Mouse (Mus musculus) limb, embryonic 10.5 days (tissue): ENCODE measurements around the gene Timm22. TPM values are rescaled to one million over a fixed set of nuclear protein-coding genes. Genes with fewer than 3 reads are reported as not detected.

Source experiments
- DNase-seq: peaks from one replicate; pipeline ENCODE4 v3.0.0-alpha.2; 2017; ENCODE audit warnings: low spot score
- H3K27ac ChIP-seq: fragments of 300-500 bp; sonication (generic); 2 replicates; pipeline ENCODE4 v1.5.1; 2016; ENCODE audit warnings: mild to moderate bottlenecking
- H3K27me3 ChIP-seq: fragments of 300-500 bp; sonication (generic); 2 replicates; pipeline ENCODE4 v1.6.1; 2016; ENCODE audit warnings: low read depth, mild to moderate bottlenecking; ENCODE audit not compliant: poor library complexity, severe bottlenecking
- H3K36me3 ChIP-seq: fragments of 300-500 bp; sonication (generic); 2 replicates; pipeline ENCODE4 v1.6.1; 2016; ENCODE audit warnings: mild to moderate bottlenecking, moderate library complexity
- H3K4me1 ChIP-seq: fragments of 300-500 bp; sonication (generic); 2 replicates; pipeline ENCODE4 v1.6.1; 2016
- H3K4me3 ChIP-seq: fragments of 300-500 bp; sonication (generic); 2 replicates; pipeline ENCODE4 v1.5.1; 2016; ENCODE audit warnings: mild to moderate bottlenecking, moderate library complexity
- H3K9me3 ChIP-seq: fragments of 300-500 bp; sonication (generic); replicated peaks from 2 replicates; pipeline ENCODE4 v1.6.1; 2016; ENCODE audit warnings: mild to moderate bottlenecking
- WGBS: fragments of 180-500 bp; shearing (Covaris S2); methylation state at CpG from one replicate; pipeline ENCODE4 v1.1.7; 2016; 5-methylcytosine and 5-hydroxymethylcytosine counted together
- polyA plus RNA-seq: library from polyadenylated mRNA; unstranded; fragments of >200 nt; fragmentation: Nextera tagmentation; extraction: Ambion mirVana; gene quantifications from 2 replicates; pipeline ENCODE4 v1.2.1, GENCODE M21; 2016

Gene Timm22
- polyA plus RNA-seq, 1 experiment from 2014 or later: 147 TPM

DNA sequence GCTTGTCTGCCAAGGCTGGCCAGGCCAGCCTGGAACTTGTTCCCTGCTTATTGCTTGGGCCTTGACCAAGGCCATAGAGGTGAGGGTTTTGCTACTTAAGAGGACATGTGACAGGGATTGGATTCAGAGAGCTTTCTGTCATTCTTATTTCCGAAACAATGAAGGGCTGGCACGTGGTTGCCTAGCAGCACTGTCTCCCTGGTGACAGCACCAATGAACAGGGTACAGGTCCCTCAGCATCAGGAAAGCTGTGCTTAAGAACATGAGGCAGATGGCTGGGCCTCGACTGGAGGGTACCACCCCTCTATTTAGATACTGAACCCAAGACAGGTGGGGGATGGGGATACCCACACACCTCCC lies 43.4 kb downstream of the Timm22 start:
- Histone ChIP-seq H3K36me3 (peaks cover 59% of the 10 kb centered on the region), H3K27ac (peak overlapping the region; percentile 86), H3K27me3 (no peaks in the 10 kb centered on the region), H3K9me3 (no peaks in the 10 kb centered on the region), H3K4me3 (0 out of 2 replicates have a peak overlapping the region, but pooled peaks have one; percentile 4), H3K4me1 (peaks cover 61% of the 10 kb centered on the region)
- WGBS: 50% methylated on average over 3 of the region's 3 CpGs
- DNase-seq: no peak

- peaks cover 33% of the 10 kb centered on the region for H3K4me1 ChIP-seq
- 0 out of 2 replicates have a peak overlapping the region, but pooled peaks have one; percentile 0 for H3K27ac ChIP-seq
- H3K36me3 ChIP-seq: peaks cover 76% of the 10 kb centered on the region
- no peaks in the 10 kb centered on the region for H3K27me3 ChIP-seq
- peak; percentile 84 for DNase-seq
- no peak overlapping the region for H3K4me3 ChIP-seq
- 60% methylated on average over 5 of the region's 5 CpGs for WGBS
- no peaks in the 10 kb centered on the region for H3K9me3 ChIP-seq
Measured at GRCm38 (mm10) chr11:76454492-76454891, 47.7 kb downstream of the Timm22 start.

- Histone ChIP-seq H3K27me3 (no peaks in the 10 kb centered on the region), H3K27ac (peak overlapping the region; percentile 73), H3K4me3 (no peak overlapping the region), H3K36me3 (peaks cover 84% of the 10 kb centered on the region), H3K4me1 (peaks cover 18% of the 10 kb centered on the region), H3K9me3 (no peaks in the 10 kb centered on the region)
- WGBS: 19% methylated on average over 6 of the region's 6 CpGs
- peak; percentile 93 for DNase-seq
Measured at GRCm38 (mm10) chr11:76456233-76456632, 49.5 kb downstream of the Timm22 start.

- Histone ChIP-seq H3K36me3 (peaks cover 84% of the 10 kb centered on the region), H3K4me1 (peaks cover 25% of the 10 kb centered on the region), H3K27ac (peak overlapping the region; percentile 73), H3K9me3 (no peaks in the 10 kb centered on the region), H3K27me3 (no peaks in the 10 kb centered on the region), H3K4me3 (no peak overlapping the region)
- 86% methylated on average over 10 of the region's 10 CpGs for WGBS
- no peak for DNase-seq
Measured at GRCm38 (mm10) chr11:76456897-76457296, 50.1 kb downstream of the Timm22 start.

- Histone ChIP-seq H3K36me3 (peaks cover 89% of the 10 kb centered on the region), H3K27me3 (no peaks in the 10 kb centered on the region), H3K27ac (0 out of 2 replicates have a peak overlapping the region, but pooled peaks have one; percentile 7), H3K9me3 (no peaks in the 10 kb centered on the region), H3K4me3 (no peak overlapping the region), H3K4me1 (peaks cover 32% of the 10 kb centered on the region)
- 85% methylated on average over 9 of the region's 9 CpGs for WGBS
- DNase-seq: no peak
Measured at GRCm38 (mm10) chr11:76458730-76459129, 52.0 kb downstream of the Timm22 start.

DNA sequence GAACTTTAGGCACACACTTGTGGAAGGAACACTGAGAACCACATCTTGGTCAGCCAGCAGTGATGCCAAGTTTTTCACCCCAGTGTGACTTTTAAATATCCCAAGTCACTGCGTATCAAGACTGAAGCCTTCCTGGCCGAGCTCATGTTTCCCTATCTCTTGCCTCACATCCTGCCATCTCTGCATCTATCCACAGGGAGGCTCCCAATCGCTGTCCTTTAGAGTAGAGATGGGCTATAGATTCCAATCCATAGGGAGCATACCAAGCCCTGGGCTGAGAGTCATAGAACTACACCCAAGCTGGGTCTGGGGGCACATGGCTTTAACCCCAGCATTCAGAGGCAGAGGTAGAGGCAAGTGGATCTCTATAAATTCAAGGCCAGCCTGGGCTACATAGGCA lies 52.7 kb downstream of the Timm22 start:
- DNase-seq: no peak
- Histone ChIP-seq H3K27ac (no peak overlapping the region), H3K4me3 (no peak overlapping the region), H3K9me3 (no peaks in the 10 kb centered on the region), H3K27me3 (no peaks in the 10 kb centered on the region), H3K36me3 (peaks cover 89% of the 10 kb centered on the region), H3K4me1 (peaks cover 32% of the 10 kb centered on the region)
- WGBS: 73% methylated on average over 3 of the region's 3 CpGs

DNA sequence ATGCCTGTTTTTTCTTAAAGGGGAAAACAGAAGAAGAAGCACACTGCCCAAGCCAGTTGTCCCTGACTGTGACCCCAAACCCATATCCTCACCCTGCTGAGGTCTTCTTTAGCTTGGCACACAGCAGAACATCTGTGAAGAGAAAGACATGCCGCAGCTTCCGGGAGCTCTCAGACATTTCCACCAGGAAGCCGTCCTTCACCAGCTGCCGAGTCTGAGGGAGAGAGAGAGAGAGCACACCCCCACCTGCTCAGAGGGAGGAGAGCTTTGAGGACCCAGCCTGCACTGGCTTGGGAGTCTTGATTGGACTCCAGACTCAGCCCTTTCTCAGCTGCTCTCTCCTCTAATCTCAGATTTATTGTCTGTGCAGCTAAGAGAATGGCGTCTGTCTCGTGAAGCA lies 54.4 kb downstream of the Timm22 start:
- H3K4me1 ChIP-seq: peaks cover 43% of the 10 kb centered on the region
- no peaks in the 10 kb centered on the region for H3K27me3 ChIP-seq
- H3K9me3 ChIP-seq: no peaks in the 10 kb centered on the region
- DNase-seq: no peak
- H3K36me3 ChIP-seq: peaks cover 81% of the 10 kb centered on the region
- WGBS: 78% methylated on average over 6 of the region's 6 CpGs
- H3K4me3 ChIP-seq: no peak overlapping the region
- no peak overlapping the region for H3K27ac ChIP-seq

DNA sequence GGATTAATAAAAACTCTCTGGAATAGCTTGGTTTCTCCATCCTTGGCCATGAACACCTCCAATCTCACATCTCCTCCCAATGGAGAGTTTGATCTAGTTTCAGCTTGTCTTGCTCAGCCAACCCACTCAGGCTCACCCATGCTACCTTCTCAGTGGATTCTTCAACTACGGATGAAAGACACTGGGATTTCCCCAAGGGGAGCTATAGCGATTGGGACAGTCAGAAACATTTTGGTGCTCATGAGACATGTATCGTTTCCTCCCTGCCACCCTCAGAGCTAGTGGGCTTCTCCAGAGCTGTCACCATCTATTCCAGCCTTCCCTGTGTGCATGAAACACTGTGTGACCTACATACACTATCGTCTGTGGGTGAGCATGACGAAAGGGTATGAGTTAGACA lies 54.9 kb downstream of the Timm22 start:
- no peak overlapping the region for H3K27ac ChIP-seq
- WGBS: 93% methylated on average over 5 of the region's 5 CpGs
- H3K27me3 ChIP-seq: no peaks in the 10 kb centered on the region
- H3K36me3 ChIP-seq: peaks cover 79% of the 10 kb centered on the region
- no peak overlapping the region for H3K4me3 ChIP-seq
- no peaks in the 10 kb centered on the region for H3K9me3 ChIP-seq
- no peak for DNase-seq
- H3K4me1 ChIP-seq: peaks cover 42% of the 10 kb centered on the region

DNA sequence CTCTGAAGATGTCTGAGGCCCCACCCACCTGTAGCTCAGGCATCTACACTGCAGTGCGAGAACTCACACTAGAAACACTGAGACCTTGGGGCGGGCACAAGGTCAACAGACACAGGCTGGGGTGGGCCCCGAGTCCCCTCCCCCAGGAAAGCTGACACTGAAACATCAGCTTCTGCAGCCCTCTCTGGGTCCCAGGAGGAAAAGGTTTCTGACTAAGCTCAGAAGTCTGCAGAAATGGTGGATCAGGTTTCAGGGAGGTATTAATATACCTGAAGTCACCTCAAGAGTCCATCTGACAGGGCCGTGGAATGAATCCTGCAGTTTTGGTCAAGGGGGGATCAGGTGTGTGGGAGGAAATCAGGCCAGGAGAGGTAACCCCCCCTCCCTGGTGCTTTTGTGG lies 59.1 kb downstream of the Timm22 start:
- H3K27ac ChIP-seq: peak overlapping the region; percentile 1; the same call in 1 of the 2 replicates
- no peaks in the 10 kb centered on the region for H3K9me3 ChIP-seq
- peaks cover 73% of the 10 kb centered on the region for H3K36me3 ChIP-seq
- no peaks in the 10 kb centered on the region for H3K27me3 ChIP-seq
- no peak for DNase-seq
- H3K4me1 ChIP-seq: peaks cover 70% of the 10 kb centered on the region
- H3K4me3 ChIP-seq: no peak overlapping the region
- 73% methylated on average over 4 of the region's 4 CpGs for WGBS

Other genes starting within 250 kb of the Timm22 start
- gene Vps53, start 227.3 kb upstream of the Timm22 start, polyA plus RNA-seq: 36.0 and 36.2 TPM in 2 replicates
- gene Fam57a, start 227.3 kb upstream of the Timm22 start, polyA plus RNA-seq: 34.9 and 36.4 TPM in 2 replicates
- gene Dbil5, start 189.3 kb upstream of the Timm22 start, polyA plus RNA-seq: 0.26 and 0.38 TPM in 2 replicates
- gene Gemin4, start 189.3 kb upstream of the Timm22 start, polyA plus RNA-seq: 59.4 and 60.3 TPM in 2 replicates
- 29.5 and 33.0 TPM in 2 replicates for gene Mrm3, start 163.2 kb upstream of the Timm22 start, polyA plus RNA-seq
- 139 and 140 TPM in 2 replicates for gene Glod4, start 163.2 kb upstream of the Timm22 start, polyA plus RNA-seq
- 53.3 and 55.7 TPM in 2 replicates for gene Nxn, start 7.8 kb upstream of the Timm22 start, polyA plus RNA-seq
- 44.7 and 53.7 TPM in 2 replicates for gene Abr, start 215.4 kb downstream of the Timm22 start, polyA plus RNA-seq